Mouse (Mus musculus) spleen, adult 12 weeks (tissue): ENCODE results near the gene Serpina3k.
"Not testable (repeated sequence)": the region's sequence is repeated elsewhere in the genome, so short reads cannot be mapped to it uniquely, and the experiment has no call there.

Source experiments
- DNase-seq: peaks from one replicate; pipeline ENCODE4 v3.0.0; 2022; ENCODE audit warnings: low spot score

Serpina3k gene

DNA sequence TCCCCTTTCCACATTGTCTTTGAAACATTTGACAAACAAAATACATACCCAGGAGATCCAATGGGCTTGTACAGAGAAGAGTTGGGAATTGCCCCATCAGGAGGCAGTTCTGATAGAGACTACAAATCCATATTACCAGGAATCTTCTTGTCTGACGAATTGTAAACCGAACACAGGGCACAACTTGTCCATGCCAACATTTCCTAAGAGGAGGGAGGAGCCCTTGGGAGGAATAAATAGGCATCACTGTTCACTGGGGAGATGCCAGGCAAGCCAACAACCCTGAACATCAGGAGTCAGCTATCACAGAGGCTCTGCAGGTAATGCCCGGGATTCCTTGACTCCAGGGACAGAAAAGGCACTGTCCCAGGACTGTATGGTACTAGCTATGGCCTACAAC, at the start of gene Serpina3k, which contains the start of gene Serpina3m:
TSS of gene Serpina3k (plus strand) at position 261 of the 400 bp plus-strand sequence.
TSS of gene Serpina3m (plus strand) at position 261 of the 400 bp plus-strand sequence.
- not testable (repeated sequence) for DNase-seq

DNA sequence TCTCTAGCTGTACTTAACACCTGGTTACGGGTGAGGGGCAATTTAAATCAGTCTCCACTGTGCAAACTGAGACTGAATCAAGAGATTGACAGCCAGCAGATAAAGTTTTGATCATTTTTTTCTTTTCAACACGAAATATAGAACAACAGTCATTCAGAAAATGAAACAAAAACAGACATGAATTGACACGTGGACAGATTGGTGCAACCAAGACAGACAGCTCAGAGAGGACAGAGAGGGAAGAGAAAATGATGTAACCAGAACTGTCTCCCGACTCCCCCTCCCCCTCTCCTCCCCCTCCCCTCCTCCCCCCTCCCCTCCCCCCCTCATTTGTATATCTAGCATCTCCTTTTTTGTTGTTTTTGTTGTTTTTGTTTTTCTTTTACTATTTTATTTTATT, 48.4 kb upstream of the Serpina3k start:
- no peak for DNase-seq

- no peak for DNase-seq
Observed at GRCm38 (mm10) chr12:104293963-104294362, 44.3 kb upstream of the Serpina3k start.

DNA sequence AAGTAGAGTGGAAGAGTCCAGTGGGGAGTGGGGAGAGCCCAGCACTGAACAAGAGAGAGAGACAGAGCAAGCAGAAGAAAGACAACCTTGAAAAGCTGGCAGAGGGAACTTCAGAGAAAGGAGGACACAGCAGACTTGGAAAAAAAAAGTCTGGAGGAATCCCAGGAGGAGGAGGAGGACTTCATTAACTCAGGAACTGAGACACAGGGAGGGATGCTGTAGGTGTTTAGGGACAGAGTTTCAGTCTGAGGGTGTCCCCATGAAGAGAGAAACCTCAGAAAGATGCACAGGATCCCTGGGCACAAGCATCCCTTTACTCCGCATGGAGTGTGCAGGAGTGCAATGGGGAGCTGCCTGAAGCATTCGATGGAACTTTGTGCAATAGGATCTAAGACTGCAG, 40.2 kb upstream of the Serpina3k start:
- DNase-seq: no peak

DNA sequence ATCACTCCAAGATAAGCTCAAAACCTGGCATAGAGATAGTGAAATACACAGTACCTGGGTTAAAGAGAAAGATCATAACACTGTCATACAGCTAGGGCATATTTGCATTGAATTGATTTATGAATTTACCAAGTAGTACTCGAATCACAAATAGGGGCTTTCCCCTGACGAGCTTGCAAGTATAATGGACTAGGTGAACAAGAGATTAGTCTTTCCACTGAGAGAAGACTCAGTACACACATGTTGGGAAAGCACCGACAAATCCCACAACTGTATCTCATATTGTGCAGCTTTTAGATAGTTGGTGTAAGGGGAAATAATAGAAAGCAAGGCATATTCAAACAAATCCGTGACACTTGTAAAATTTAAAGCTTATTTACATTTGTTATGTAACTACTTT, 32.3 kb upstream of the Serpina3k start:
- no peak for DNase-seq

DNA sequence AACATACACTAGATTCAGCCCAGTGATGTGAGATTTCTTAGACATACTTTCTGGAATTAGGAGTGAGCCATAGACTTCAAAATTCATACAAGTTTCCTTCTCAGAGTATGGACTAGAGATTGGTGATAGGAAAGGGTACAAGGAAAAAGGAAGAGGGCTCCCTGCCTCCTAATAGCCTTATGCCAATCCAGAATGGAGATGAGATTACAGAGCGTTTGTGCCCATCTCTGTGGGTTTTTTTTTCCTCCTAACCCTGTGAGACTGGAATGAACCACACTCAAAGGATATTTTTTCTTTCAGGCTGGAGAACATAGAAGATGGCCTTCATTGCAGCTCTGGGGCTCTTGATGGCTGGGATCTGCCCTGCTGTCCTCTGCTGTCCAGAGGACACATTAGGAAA, 24.0 kb upstream of the Serpina3k start, which contains the start of gene Serpina3j:
TSS of gene Serpina3j (plus strand) at position 301 of the 400 bp plus-strand sequence.
- DNase-seq: no peak

GRCm38 (mm10) chr12:104322454-104322853, 15.8 kb upstream of the Serpina3k start:
- DNase-seq: no peak

DNA sequence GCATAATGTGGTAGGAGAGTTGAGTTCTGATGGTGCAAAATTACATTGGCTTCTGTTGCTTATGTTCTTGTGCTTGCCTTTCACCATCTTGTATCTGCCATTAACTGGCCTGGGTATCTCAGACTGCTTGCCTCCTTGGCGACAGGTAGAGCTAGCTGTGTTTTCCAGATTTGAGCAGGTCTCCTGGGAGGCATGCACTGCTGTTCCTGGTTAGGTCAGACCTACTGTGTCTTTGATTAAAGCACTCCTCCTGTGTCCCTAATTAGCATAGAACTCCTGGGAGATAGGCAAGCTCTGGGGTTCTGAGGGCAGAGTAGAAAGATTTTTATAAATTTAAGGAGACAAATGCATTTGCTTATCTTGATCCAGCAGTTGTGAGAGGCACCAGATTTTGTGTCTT, 6.6 kb upstream of the Serpina3k start:
- no peak for DNase-seq

- not testable (repeated sequence) for DNase-seq
Observed at GRCm38 (mm10) chr12:104336873-104337272, 1.4 kb upstream of the Serpina3k start.

DNA sequence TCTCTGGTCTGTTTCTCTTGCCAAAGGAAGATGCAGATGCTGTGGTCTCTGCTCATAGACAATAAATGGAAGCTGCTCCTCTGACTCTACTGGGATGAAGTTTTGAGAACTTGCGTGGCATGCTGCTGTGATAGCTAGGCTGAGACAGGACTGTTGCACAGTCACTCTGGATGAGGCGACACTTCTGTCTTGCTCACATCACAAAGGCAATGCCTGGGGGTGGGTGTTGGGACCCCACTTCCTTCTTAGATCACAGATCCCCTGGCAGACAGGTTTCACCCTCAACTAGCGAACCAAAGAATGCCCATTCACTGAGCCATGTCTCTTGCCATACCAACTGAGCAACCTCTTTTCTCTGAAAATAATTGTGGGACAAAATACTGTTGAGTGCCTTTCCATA, 419 bp downstream of the Serpina3k start:
- no peak for DNase-seq

GRCm38 (mm10) chr12:104342489-104342888, 4.2 kb downstream of the Serpina3k start:
- DNase-seq: not testable (repeated sequence)

DNA sequence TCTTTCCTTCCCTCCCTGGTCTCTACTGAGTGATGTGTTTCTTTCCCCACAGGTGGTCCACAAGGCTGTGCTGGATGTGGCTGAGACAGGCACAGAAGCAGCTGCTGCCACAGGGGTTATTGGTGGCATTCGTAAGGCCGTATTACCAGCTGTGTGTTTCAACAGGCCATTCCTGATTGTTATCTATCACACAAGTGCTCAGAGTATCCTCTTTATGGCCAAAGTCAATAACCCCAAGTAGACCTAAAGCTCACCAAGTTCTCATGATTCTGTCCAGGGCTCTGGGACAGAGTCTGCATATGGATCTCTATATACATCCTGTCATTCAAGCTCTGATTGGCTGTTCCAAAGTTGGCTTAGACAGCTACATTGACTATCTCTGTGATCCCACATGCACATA, 6.9 kb downstream of the Serpina3k start:
- DNase-seq: no peak

DNA sequence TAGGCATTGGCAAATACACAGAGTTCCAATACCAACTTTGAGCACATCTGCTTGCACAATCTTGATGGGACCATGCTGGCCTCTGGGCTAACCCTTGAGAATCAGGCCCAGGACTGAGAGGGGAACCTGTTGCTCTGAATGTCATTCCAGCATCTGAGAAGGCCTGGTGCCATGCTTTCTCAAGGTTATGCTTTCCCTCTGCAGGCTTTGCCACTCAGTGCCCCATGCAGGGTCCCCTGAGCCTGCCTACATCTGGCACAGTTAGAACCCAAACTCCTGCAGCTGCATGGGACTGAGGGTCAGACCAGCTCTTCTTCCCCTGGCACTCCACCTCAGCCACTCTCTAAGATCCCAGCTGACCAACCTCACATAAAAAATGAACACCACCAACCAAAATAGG, 7.4 kb downstream of the Serpina3k start:
- no peak for DNase-seq

DNA sequence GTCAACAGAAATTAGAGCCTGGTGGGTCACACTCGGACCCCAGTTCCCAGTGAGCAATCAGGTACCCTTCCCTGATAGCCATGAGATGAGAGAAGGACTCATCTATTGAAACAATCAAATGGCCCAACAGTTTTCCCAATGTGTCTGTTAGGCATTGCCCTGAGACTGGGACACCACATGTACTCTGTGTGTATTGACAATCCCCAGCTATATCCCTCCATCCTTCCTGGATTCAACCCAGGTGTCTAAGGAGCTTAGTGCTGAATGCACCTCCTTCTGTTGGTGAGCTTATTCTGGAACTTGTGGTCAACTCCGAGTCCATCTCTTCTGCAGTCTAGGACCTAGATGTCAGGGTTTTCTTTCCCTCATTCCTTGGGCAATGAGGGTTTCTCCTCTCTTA, 8.8 kb downstream of the Serpina3k start:
- DNase-seq: no peak

GRCm38 (mm10) chr12:104351812-104352211, 13.5 kb downstream of the Serpina3k start:
- not testable (repeated sequence) for DNase-seq

GRCm38 (mm10) chr12:104356006-104356405, 17.7 kb downstream of the Serpina3k start:
- no peak for DNase-seq

- DNase-seq: no peak
Observed at GRCm38 (mm10) chr12:104369986-104370385, 31.7 kb downstream of the Serpina3k start.

- DNase-seq: not testable (repeated sequence)
Observed at GRCm38 (mm10) chr12:104377179-104377578, 38.9 kb downstream of the Serpina3k start.

DNA sequence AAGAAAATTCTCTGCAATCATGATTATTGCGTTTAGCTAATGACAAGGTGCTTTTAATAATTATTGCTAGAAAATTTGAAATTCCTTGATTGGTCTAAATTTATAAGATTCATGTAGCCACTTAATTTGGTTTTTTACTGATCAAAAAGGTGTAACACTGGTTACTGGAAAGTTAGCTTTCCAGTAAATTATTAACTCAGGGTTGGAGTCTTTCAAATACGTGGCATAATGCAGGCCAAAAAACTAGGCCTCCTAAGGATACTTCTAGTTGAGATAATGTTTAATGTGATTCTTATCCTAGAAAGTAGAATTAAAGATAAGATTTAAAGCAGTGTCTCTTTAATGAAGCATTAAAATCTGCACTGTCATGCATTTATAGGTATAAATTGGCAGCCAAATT, 40.1 kb downstream of the Serpina3k start:
- not testable (repeated sequence) for DNase-seq

DNA sequence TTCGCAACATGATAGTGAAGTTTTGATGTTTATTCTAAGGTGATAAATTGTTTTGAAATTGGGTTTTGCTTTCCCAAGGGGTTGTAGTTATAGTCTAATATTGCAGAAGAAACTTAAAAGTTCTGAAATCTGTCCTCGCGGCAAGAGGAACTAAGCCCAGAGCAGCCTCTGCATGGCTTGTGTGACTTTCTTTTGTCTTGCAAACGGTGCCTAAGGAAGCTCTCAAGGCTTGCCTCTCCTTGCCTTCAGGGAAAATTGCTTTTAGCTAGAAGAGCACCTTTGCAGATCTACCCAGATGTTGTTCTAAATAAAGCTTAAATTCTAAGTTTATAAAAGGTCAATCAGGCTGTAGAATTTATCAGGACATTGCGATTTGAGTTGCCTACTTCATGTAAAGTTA, 40.5 kb downstream of the Serpina3k start:
- DNase-seq: not testable (repeated sequence)

DNA sequence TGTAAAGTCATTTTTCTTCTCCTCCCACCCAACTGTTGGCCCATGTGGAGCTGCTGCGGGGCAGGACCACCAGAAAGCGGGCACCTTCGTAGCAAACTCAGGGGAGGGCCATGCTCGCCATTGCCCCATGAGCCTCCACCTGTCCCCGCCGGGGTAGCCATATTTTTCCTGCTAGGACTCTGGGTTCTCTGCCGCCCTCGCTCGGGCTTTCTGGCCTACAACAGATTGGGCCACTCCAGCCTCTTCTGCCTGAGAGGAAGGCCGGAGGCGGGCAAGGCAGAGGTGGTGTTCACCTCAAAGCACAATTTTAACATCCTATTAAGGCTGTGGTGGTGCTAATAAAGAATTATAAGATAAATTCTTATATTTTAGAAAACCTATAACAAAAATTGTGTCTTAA, 41.6 kb downstream of the Serpina3k start:
- no peak for DNase-seq

DNA sequence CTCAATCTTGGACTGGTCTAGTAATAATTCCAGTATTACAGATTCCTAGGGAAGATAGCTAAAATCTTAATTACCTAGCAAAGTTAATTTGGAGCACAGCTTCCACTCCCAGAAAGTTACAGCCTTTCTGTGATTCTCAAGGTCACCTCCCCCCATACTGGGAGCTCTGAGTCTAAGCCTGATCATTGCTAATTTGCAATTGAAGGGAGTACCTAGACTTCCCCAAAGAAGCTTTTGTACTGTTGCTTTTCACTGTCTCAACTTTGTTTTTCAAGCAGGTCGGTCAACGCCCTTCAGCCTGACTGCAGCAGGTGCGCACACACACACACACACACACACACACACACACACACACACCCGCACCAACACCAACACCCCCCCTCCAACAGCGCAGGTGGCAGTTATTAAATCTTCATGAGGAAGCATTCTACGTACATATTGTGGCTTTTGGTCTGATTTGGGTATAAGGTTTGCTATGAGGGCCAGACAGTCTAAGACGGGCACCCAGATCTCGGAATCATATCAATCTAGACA, 42.9 kb downstream of the Serpina3k start:
- DNase-seq: not testable (repeated sequence)

DNA sequence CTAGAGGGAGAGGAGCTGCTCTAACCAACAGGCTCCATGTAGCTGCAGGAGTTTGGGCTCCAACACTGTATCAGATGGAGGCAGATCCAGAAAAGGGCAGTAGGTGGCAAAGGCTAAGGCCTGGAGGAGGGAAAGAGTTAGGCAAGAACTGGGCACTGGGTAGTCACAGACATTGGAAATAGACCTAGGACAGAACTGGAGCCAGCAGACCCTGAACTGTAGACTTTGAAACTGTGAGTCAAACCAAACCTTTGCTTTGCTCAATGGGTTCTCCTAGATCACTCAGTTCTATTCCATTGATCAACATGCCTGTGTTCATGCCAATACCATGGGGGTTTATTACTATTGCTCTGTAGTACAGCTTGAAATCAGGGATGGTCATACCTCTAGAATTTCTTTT, 47.7 kb downstream of the Serpina3k start:
- DNase-seq: not testable (repeated sequence)

- not testable (repeated sequence) for DNase-seq
Observed at GRCm38 (mm10) chr12:104386878-104387277, 48.6 kb downstream of the Serpina3k start.
